Mouse (Mus musculus) cortical plate, adult 2 months (tissue): ENCODE results near the gene Cchcr1.

Experiments
- CTCF ChIP-seq: fragments of 200-500 bp; IDR thresholded peaks from 2 replicates; pipeline ENCODE4 v1.5.1; 2011; ENCODE audit warnings: mild to moderate bottlenecking, control low read depth, low read length; ENCODE audit not compliant: insufficient read depth; ENCODE audit errors: extremely low read depth
- POLR2A ChIP-seq: fragments of 200-500 bp; IDR thresholded peaks from 2 replicates; pipeline ENCODE4 v1.6.1; 2011; ENCODE audit warnings: mild to moderate bottlenecking, low read length, control low read depth; ENCODE audit not compliant: insufficient read depth; ENCODE audit errors: extremely low read depth

- TF ChIP-seq CTCF (no peak), POLR2A (no peak)
These were observed 41.3 kb downstream of the Cchcr1 start for GRCm38 (mm10) chr17:35558216-35558615.
